Mouse (Mus musculus) adrenal gland, adult 18-20 months (tissue): ENCODE results near the gene Atp2c1. TPM values are rescaled to one million over a fixed set of nuclear protein-coding genes. Genes with fewer than 3 reads are reported as not detected.

ENCODE experiments used
- DNase-seq, 2 experiments: peaks; one replicate each; pipeline ENCODE4 v3.0.0; 2021 to 2022; ENCODE audit warnings: low spot score in 2 of 2
- total RNA-seq, 2 experiments: library from RNA; stranded (reverse); gene quantifications; 1 replicate in 1 of 2; 2 replicates in 1 of 2; pipeline ENCODE4 v1.2.3; 2021

Atp2c1 gene
- total RNA-seq, 2 experiments from 2014 or later: 88.5 to 89.7 TPM

DNA sequence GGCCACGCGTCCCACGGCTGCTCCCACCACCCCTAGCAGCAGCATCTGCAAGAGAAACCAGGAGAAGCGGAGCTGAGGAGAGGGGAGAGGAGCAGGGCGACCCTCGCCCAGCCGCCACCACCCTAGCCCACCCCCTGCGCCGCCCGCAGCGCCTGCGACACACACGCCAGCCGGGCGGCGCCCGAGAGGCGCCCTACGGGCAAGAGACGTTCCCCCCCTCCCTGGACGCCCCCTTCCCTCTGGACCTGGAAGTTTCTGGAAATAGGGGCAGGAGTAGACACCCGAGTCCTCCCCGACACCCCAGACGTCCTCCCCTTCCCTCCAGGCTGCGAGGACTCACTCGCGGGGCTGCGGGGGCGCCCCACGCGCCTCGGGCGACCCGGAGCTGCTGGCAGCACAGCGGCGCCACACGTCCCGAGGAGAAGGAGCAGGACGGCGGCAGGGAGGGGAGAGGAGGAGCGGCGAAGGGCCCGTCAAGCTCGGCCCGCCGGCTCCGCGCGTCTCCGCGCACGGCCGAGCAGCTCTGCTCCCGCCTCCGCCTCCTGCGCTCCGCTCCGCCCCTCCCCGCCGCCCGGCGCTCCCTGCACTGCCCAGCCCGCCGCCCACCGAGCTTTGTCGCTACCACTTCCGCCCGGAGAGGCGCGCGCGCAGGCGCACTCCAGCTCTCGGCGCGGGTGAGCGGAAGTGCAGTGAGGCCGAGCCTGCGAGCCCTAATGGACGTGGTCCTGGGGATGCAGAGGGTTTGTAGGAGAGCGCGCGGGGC, 32.4 kb downstream of the Atp2c1 start:
- DNase-seq: peak; percentile 97

GRCm38 (mm10) chr9:105492744-105493143, 34.4 kb downstream of the Atp2c1 start:
- no peak for DNase-seq

DNA sequence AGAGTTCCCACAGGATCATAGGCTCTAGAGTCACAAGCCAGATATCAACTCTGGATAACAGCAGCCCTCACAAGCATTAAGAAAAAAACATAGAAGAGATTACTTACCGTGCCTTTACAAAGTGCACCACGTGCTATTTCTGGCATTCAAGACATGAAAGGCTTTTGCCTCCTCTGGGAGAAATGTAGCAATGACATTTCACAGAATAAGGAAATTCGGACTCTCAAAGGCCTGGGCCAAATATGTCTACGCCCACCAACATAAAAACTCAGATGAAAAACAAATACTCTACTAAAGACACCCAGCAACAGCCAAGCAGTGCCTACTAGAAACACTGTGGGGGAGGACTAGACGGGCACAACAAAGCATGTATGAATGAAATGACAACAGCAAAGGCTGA, 38.8 kb downstream of the Atp2c1 start:
- DNase-seq: no peak

DNA sequence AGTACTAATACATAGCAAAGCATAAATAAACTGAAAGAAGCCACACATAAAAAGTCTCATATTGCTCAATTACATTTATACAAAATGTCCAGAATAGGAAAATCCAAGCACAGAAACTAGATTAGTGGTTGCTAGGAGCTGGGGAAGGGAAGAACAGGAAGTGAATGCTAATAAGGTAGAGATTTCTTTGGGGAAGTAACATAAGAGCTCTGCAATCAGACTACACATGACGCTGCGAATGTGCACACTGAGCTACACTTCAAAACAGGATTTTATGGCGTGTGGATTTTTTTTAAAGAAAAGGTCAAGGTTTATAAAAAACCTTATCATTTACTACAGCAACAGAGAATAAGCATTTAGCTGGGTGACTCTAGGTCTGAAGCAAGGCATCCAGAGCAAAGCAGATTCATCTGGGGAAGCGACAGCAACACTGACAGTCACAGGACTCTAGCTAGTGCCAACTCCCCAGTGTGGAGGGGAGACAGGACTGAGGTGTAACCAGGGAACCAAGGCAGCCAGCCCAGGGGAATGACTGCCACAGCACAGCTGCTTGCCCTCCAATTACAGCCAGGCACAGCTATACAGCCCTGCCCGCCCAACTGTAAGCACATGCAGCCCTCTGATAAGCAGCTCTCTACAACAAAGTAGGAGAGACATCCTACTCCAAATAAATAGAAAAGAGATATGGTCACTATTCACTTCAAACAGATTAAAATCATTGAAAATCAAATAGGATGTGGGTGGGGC, 42.6 kb downstream of the Atp2c1 start:
- DNase-seq: no peak

- no peak for DNase-seq
Observed at GRCm38 (mm10) chr9:105483880-105484279, 43.2 kb downstream of the Atp2c1 start.

GRCm38 (mm10) chr9:105482715-105483510, 44.2 kb downstream of the Atp2c1 start:
- DNase-seq: no peak

GRCm38 (mm10) chr9:105482070-105482469, 45.0 kb downstream of the Atp2c1 start:
- peak; percentile 16 to 36 for DNase-seq

DNA sequence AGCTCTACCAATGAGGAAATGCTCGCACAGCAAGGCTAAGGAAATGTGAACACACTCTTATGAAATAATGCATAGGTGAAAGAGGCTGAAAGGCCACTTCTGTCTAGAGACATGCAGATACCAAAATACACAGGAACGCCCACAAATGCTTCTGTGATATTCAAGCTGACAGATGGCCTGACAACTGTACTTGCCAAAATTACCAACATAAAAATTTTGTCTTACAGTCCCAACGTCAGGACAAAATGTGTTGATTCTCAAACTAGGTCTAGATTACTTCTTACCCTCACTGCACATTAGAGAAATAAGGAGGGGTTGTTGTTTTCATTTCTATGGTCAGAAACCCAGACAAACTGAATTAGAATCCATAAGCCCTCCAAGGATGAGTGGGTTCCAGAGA, 51.0 kb downstream of the Atp2c1 start:
- no peak for DNase-seq

- DNase-seq: no peak
Observed at GRCm38 (mm10) chr9:105474910-105475309, 52.2 kb downstream of the Atp2c1 start.

DNA sequence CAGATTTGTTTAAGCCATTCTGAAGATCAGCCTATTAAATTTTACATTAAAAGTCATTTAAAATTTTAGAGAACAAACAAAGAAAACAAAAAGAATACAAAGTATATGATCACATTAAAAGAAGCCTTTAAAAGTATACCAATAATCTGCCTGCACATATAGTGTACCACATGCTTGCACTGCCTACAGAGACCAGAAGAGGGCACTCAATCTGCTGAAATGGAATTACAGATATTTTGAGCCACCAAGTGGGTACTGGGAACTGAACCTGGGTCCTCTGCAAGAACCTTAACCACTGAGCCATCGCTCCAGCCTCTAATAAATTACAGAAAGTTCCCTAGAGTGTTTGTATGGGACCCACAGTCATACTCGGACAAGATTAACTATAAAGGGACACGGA, 59.3 kb downstream of the Atp2c1 start:
- no peak for DNase-seq

DNA sequence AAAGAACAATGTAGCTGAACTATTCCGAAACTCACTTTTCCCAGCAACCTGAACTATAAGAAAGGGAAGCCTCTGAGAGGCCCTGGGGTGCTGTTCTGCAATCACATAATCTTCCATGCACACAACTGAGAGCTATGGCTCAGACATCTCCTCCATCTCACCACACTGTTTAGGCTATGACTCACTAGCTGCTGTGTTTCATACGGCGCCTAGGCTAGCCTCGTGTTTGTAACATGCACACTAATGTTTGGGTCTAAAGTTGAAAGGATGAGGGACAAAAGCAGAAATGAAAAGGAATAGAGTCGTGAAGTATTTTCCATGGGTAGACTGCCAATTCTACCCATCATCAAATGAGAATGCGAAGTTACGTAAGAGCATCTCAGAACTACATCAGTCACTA, 65.6 kb downstream of the Atp2c1 start:
- DNase-seq: no peak

GRCm38 (mm10) chr9:105459032-105459431, 68.1 kb downstream of the Atp2c1 start:
- DNase-seq: no peak

DNA sequence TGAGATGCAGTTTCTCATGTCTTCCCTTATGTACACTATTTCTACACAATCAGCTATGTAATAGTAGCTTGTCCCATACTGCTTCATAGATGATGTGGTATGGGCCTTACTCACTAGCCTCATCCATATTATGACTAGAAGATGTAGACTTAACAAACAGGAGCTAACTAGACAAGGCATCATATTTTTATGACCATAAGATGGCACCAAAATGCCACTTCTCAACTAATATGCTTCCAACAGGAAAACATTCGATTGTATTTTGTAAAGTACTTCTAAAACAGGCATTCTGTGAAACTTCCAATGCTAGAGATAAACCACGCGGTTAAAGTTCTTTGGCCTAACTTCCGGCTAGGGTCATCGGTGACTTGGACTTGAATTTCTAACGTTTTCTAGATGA, 118.6 kb downstream of the Atp2c1 start:
- no peak for DNase-seq

DNA sequence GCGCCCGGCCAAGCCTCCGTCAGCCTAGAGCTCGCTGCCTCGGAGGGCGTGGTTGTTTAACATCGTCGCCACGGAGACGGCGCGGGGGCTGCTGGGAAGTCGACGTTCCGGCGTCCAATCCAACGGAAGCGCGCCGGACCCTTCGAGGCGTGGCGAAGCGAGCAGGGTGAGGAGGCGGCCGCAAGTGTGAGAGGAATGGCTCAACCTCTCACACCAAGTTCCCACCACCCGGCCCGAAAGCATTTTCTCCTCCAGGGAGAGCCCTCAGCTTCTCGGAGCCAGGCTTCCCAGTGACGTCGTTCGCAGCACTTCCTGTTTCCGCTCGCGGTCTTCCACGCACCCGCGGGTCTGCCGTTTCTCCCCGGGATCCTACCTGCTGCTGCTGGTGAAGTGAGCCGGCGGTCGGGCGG, 131.9 kb downstream of the Atp2c1 start, which contains the start of the genes Aste1 and Nek11:
TSS of gene Aste1 (plus strand) at position 175 of the 410 bp plus-strand sequence.
TSS of gene Nek11 (minus strand) at position 307 of the 410 bp plus-strand sequence.
- peak; percentile 94 to 95 for DNase-seq

DNA sequence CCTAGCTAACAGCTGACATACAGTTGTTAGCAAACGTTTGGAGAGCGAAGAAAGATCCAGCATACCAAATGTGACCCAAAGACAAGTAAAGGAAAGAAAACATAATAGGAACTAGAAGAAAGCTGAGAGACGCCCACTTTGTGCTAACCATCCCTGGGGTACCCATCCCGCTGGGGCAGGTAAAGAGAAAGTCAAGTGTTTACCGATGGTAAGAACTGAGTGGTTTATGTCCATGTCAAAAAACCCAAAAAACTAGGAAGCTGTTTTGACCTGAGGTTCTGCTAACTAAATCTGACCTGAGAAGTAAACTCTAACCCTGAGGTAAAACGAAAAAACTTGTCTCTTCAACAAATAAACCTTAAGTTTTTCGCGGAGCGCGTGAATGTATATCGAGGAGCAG, 132.4 kb downstream of the Atp2c1 start:
- no peak for DNase-seq

DNA sequence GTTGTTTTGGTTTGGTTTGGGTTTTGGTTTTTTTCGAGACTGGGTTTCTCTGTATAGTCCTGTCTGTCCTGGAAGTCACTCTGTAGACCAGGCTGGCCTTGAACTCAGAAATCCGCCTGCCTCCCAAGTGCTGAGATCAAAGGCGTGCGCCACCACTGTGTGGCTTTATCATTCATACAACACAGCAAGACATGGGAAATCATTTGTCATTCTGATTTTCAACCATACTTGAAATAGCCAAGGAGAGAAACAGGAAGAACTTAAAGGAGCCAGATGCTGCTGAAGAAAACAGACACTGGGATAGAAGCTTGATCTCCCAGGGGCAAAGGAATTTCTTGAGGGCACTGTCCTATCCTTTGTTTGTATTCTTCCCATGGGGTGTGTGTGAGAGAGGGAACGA, 136.5 kb downstream of the Atp2c1 start:
- DNase-seq: no peak

- peak; percentile 71 to 79 for DNase-seq
Observed at GRCm38 (mm10) chr9:105389289-105389688, 137.8 kb downstream of the Atp2c1 start.

DNA sequence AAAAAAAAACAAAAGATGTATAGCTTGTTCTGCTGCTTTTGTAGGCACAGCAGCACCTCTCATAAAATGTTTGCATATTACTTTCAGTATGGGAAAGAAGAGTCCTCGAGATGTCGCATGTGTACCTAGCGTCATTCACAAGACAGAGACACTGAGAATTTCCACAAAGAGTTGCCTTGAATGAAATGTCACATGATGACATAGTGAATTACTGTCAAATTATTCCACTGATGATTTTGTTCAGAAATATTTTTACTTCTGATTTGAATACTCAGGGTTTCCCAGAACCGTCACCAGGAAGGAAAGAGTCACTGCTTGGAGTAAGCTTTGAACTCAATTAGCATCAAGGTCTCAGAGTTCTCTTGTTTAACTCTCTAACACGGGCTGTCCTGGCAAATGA, 139.7 kb downstream of the Atp2c1 start:
- DNase-seq: no peak

DNA sequence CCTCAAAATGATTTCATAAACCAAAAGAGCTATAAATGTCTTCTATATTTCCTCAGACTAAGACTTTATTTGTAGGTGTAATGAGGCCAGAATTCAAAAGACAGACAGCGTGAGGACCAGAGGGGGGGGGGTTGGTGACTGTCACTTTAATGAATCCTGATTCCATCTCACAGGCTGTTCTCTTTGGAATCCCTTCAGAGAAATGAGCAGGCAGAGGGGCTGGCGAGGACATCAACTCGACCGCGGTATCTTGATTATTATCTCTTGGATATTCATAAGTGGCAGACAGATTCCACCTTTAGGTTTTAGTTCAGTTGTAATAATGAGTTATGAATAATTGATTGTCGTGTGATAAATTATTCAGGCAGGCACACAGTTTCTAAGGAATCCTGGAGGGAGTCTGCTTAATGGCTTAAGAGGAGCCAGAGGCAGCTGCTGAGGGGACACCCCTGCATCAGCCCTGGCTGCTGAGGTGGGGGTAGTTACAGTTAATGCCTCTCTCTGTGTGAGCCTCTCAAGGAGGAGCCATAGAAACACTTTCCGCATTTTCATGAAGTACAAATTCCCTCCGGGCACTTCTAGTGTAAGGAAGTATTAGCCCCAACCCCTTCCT, 147.5 kb downstream of the Atp2c1 start:
- no peak for DNase-seq

GRCm38 (mm10) chr9:105377622-105378021, 149.5 kb downstream of the Atp2c1 start:
- DNase-seq: no peak

GRCm38 (mm10) chr9:105376954-105377530, 150.1 kb downstream of the Atp2c1 start:
- no peak for DNase-seq
